8 mouse cellular contexts compared by ENCODE assay signal in the genomic region with DNA sequence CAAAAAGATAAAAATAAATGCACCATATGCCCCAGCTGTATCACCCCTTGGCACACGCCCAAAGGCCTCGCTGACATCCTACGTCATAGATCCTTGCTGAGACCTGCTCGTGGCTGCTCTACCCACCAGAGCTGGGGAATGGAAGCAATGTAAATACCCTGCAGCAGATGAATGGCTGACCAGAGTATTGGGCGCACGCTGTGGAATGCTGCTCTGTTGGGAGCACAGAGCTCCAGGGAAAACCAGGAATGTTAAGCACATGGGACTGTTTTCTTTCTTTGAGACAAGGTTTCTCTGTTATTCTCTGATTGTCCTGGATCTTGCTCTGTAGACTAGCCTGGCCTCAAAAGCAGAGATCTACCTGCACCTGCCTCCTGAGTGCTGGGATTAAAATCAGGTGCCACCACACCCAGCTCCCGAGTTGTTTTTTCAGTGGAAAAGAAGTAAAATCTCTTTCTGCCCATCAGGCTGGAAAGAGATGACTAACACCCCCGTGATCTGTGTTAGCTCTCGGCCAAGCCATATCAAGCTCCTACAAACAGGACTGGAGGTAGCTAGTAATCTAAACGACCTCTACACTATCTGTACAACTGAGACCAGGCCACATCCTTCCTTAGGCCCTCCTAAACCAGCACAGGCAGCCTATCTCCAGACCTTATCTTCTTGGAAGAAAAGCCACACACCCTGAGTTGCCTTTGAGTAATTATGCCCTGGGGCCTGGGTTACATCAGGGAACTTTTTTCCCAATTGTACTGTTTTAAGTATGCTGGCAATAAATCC. TPM values are rescaled to one million over a fixed set of nuclear protein-coding genes. Genes with fewer than 3 reads are reported as not detected.
DNase-seq lines count a peak whose midpoint lies in the region; ATAC-seq and TF ChIP-seq lines count a peak whose summit lies in the region.

No protein-coding gene starts in this region.

- peak; percentile 68 for ATAC-seq in heart, embryonic 14.5 days (ENCODE audit: insufficient number of reproducible peaks, insufficient read depth, low FRiP score, low read depth)
- ATAC-seq in embryonic facial prominence, embryonic 14.5 days (ENCODE audit: low read depth): peak; percentile 76
- ATAC-seq in liver, embryonic 14.5 days (ENCODE audit: insufficient read depth): peak; percentile 90

- H3K4me2 ChIP-seq in heart, embryonic 14.5 days (ENCODE audit: low read length): peak overlapping the region; percentile 39
- H3K4me2 ChIP-seq in embryonic facial prominence, embryonic 14.5 days (ENCODE audit: low read depth, low read length): no peak overlapping the region
- H3K4me2 ChIP-seq in liver, embryonic 14.5 days (ENCODE audit: low read depth): peak overlapping the region; percentile 48

- no peaks in the 10 kb centered on the region for H3K27me3 ChIP-seq in heart, embryonic 14.5 days (ENCODE audit: control insufficient read depth, insufficient read depth, low read length)
- H3K27me3 ChIP-seq in embryonic facial prominence, embryonic 14.5 days (replicated peaks; ENCODE audit: control insufficient read depth, insufficient read depth, low read length): no peaks in the 10 kb centered on the region
- no peaks in the 10 kb centered on the region for H3K27me3 ChIP-seq in liver, embryonic 14.5 days (ENCODE audit: control insufficient read depth, insufficient read depth, low read length)

- H3K27ac ChIP-seq in heart, embryonic 14.5 days (replicated peaks in 1 of 2; ENCODE audit: control insufficient read depth in 1 of 2, insufficient read depth in 1 of 2, low read depth in 2 of 2, low read length in 2 of 2): peak overlapping the region; percentile 74 to 87
- H3K27ac ChIP-seq in embryonic facial prominence, embryonic 14.5 days (replicated peaks; ENCODE audit: low read depth, low read length): peak overlapping the region; percentile 25
- peak overlapping the region; percentile 26 for H3K27ac ChIP-seq in liver, embryonic 14.5 days

- no peak for DNase-seq in heart, adult 8-10 months (ENCODE audit: low spot score)
- DNase-seq in 3134 (ENCODE audit: extremely low read depth, insufficient read length, low spot score): peak; percentile 61
- DNase-seq in NIH3T3 (ENCODE audit: low read depth): peak; percentile 87
- peak; percentile 80 for DNase-seq in embryonic facial prominence, embryonic 14.5 days (ENCODE audit: low spot score)
- peak in 2 of 3 experiments; percentile 45 to 51 for DNase-seq in liver, embryonic 14.5 days (ENCODE audit: low read depth in 3 of 3, low spot score in 3 of 3)
- DNase-seq in layer of hippocampus, postnatal 36 days: no peak
- no peak for DNase-seq in frontal cortex, postnatal 14 days (ENCODE audit: low spot score in 2 of 2)

- 3% methylated on average over 10 of the region's 10 CpGs for WGBS in heart, embryonic 14.5 days
- 32% methylated on average over 10 of the region's 10 CpGs for WGBS in embryonic facial prominence, embryonic 14.5 days
- 16% methylated on average over 10 of the region's 10 CpGs for WGBS in liver, embryonic 14.5 days (ENCODE audit: insufficient replicate concordance)

- no peak for TF ChIP-seq CTCF in liver, embryonic 14.5 days (IDR thresholded peaks at IDR 0.05; ENCODE audit: low read depth)

- no peaks in the 10 kb centered on the region for H3K9me3 ChIP-seq in heart, embryonic 14.5 days (ENCODE audit: control insufficient read depth, low read length)
- no peaks in the 10 kb centered on the region for H3K9me3 ChIP-seq in embryonic facial prominence, embryonic 14.5 days (ENCODE audit: control insufficient read depth, low read length)
- H3K9me3 ChIP-seq in liver, embryonic 14.5 days (ENCODE audit: control insufficient read depth, low read length): no peaks in the 10 kb centered on the region

- peaks cover 25% of the 10 kb centered on the region for H3K36me3 ChIP-seq in heart, embryonic 14.5 days (ENCODE audit: control insufficient read depth, insufficient read depth, low read length)
- peaks cover 18% of the 10 kb centered on the region for H3K36me3 ChIP-seq in embryonic facial prominence, embryonic 14.5 days (ENCODE audit: control insufficient read depth, insufficient read depth, low read length)
- peaks cover 7% of the 10 kb centered on the region; the same call in 1 of the 2 replicates for H3K36me3 ChIP-seq in liver, embryonic 14.5 days (replicated peaks; ENCODE audit: control insufficient read depth, insufficient read depth, low read depth)

- H3K9ac ChIP-seq in heart, embryonic 14.5 days (ENCODE audit: low read length): peak overlapping the region; percentile 27; the same call in 1 of the 2 replicates
- no peak overlapping the region for H3K9ac ChIP-seq in embryonic facial prominence, embryonic 14.5 days (ENCODE audit: low read depth, low read length)
- H3K9ac ChIP-seq in liver, embryonic 14.5 days (replicated peaks): no peak overlapping the region; the same call in 1 of the 2 replicates

- peaks cover 16 to 33% of the 10 kb centered on the region in 2 experiments for H3K4me1 ChIP-seq in heart, embryonic 14.5 days (ENCODE audit: control insufficient read depth in 2 of 2, insufficient read depth in 2 of 2, low read length in 2 of 2)
- peaks cover 5% of the 10 kb centered on the region; the same call in 1 of the 2 replicates for H3K4me1 ChIP-seq in embryonic facial prominence, embryonic 14.5 days (ENCODE audit: control insufficient read depth, insufficient read depth, low read length)
- H3K4me1 ChIP-seq in liver, embryonic 14.5 days (replicated peaks; ENCODE audit: control insufficient read depth in 2 of 2, insufficient read depth in 2 of 2, low read length in 1 of 2): peaks cover 17 to 25% of the 10 kb centered on the region in 2 experiments

- peak; percentile 66; the same call in 1 of the 2 replicates for TF ChIP-seq EP300 in liver, embryonic 14.5 days (IDR thresholded peaks at IDR 0.05; ENCODE audit: low read depth)

- no peak overlapping the region for H3K4me3 ChIP-seq in heart, embryonic 14.5 days (ENCODE audit: control insufficient read depth in 1 of 2, insufficient read depth in 1 of 2, low read depth in 1 of 2, low read length in 2 of 2)
- H3K4me3 ChIP-seq in embryonic facial prominence, embryonic 14.5 days (ENCODE audit: low read depth, low read length): no peak overlapping the region
- no peak overlapping the region for H3K4me3 ChIP-seq in liver, embryonic 14.5 days (ENCODE audit: insufficient read depth in 1 of 2, low read depth in 2 of 2, low read length in 2 of 2)

RNA-seq across cellular contexts. Expression of a gene that starts 12.3 kb away (rescaled TPM):
- polyA plus RNA-seq in heart, embryonic 14.5 days (2014; fragmentation: Nextera tagmentation; extraction: Ambion mirVana): 176 and 188 TPM in 2 replicates
- 100 to 1,000 TPM; 124 to 149 (median 127) TPM for total RNA-seq in heart, adult 8-10 months (2022)
- polyA plus RNA-seq in embryonic facial prominence, embryonic 14.5 days (2014; fragmentation: Nextera tagmentation; extraction: Ambion mirVana): 234 and 252 TPM in 2 replicates
- 114 and 150 TPM in 2 replicates for polyA plus RNA-seq in liver, embryonic 14.5 days (2012; rRNA removed)
- 153 and 161 TPM in 2 replicates for polyA plus RNA-seq in liver, embryonic 14.5 days (2014; fragmentation: Nextera tagmentation; extraction: Ambion mirVana)
- total RNA-seq in layer of hippocampus, postnatal 36 days (2021): 100 to 1,000 TPM; 148 to 177 TPM

RNA-seq across cellular contexts. Expression of a gene that starts 39.4 kb away (rescaled TPM):
- 13.5 and 16.9 TPM in 2 replicates for polyA plus RNA-seq in heart, embryonic 14.5 days (2014; fragmentation: Nextera tagmentation; extraction: Ambion mirVana)
- total RNA-seq in heart, adult 8-10 months (2022): 10 to 100 TPM in 3 of 4 experiments, 1 to 10 TPM in 1; 10.0 to 16.2 (median 12.6) TPM
- polyA plus RNA-seq in embryonic facial prominence, embryonic 14.5 days (2014; fragmentation: Nextera tagmentation; extraction: Ambion mirVana): 17.3 and 22.0 TPM in 2 replicates
- polyA plus RNA-seq in liver, embryonic 14.5 days (2012; rRNA removed): 5.8 and 6.6 TPM in 2 replicates
- 4.4 and 5.9 TPM in 2 replicates for polyA plus RNA-seq in liver, embryonic 14.5 days (2014; fragmentation: Nextera tagmentation; extraction: Ambion mirVana)
- total RNA-seq in layer of hippocampus, postnatal 36 days (2021): 10 to 100 TPM; 20.3 to 22.4 TPM

RNA-seq across cellular contexts. Expression of a gene that starts 52.1 kb away (rescaled TPM):
- 11.9 and 12.7 TPM in 2 replicates for polyA plus RNA-seq in heart, embryonic 14.5 days (2014; fragmentation: Nextera tagmentation; extraction: Ambion mirVana)
- 10 to 100 TPM; 15.4 to 17.4 (median 16.5) TPM for total RNA-seq in heart, adult 8-10 months (2022)
- polyA plus RNA-seq in embryonic facial prominence, embryonic 14.5 days (2014; fragmentation: Nextera tagmentation; extraction: Ambion mirVana): 13.7 and 14.9 TPM in 2 replicates
- 7.9 and 9.4 TPM in 2 replicates for polyA plus RNA-seq in liver, embryonic 14.5 days (2012; rRNA removed)
- polyA plus RNA-seq in liver, embryonic 14.5 days (2014; fragmentation: Nextera tagmentation; extraction: Ambion mirVana): 4.7 and 5.5 TPM in 2 replicates
- total RNA-seq in layer of hippocampus, postnatal 36 days (2021): 10 to 100 TPM; 62.3 to 64.0 TPM

RNA-seq across cellular contexts. Expression of a gene that starts 56.2 kb away (rescaled TPM):
- 87.5 and 95.7 TPM in 2 replicates for polyA plus RNA-seq in heart, embryonic 14.5 days (2014; fragmentation: Nextera tagmentation; extraction: Ambion mirVana)
- total RNA-seq in heart, adult 8-10 months (2022): 10 to 100 TPM; 27.9 to 35.3 (median 32.0) TPM
- polyA plus RNA-seq in embryonic facial prominence, embryonic 14.5 days (2014; fragmentation: Nextera tagmentation; extraction: Ambion mirVana): 107 and 118 TPM in 2 replicates
- 19.7 and 23.4 TPM in 2 replicates for polyA plus RNA-seq in liver, embryonic 14.5 days (2012; rRNA removed)
- polyA plus RNA-seq in liver, embryonic 14.5 days (2014; fragmentation: Nextera tagmentation; extraction: Ambion mirVana): 29.6 and 31.4 TPM in 2 replicates
- 10 to 100 TPM; 43.9 to 46.0 TPM for total RNA-seq in layer of hippocampus, postnatal 36 days (2021)

Comparison
In these comparisons a context has a peak if more than half of its experiments do, and no peak if none do; other contexts are left out.
1. H3K27ac ChIP-seq: peak in every context shown above with its lines; median percentile 80 in heart, embryonic 14.5 days; 26 in liver, embryonic 14.5 days; 25 in embryonic facial prominence, embryonic 14.5 days.
2. DNase-seq: peak in 3134 (single experiment), NIH3T3 (single experiment), embryonic facial prominence, embryonic 14.5 days (single experiment) and liver, embryonic 14.5 days (2 of 3); none in heart, adult 8-10 months (single experiment), layer of hippocampus, postnatal 36 days (0 of 2) and frontal cortex, postnatal 14 days (0 of 2).
3. Peak in every context shown above with its lines, with median percentiles within 50 percentile points of each other: ATAC-seq.